Mouse (Mus musculus) fibroblast of lung, adult 2 months (primary cell): ENCODE measurements around the gene Gm8439.
"Not testable (repeated sequence)": the region's sequence is repeated elsewhere in the genome, so short reads cannot be mapped to it uniquely, and the experiment has no call there.

ENCODE experiments used
- DNase-seq: peaks from one replicate; pipeline ENCODE4 v3.0.0-alpha.2; 2011; ENCODE audit warnings: low read depth

Gm8439 gene

GRCm38 (mm10) chr4:120588445-120588844, at the start of gene Gm8439:
Gene Gm8439, plus strand, starts transcription at chr4:120588745.
- no peak for DNase-seq

DNA sequence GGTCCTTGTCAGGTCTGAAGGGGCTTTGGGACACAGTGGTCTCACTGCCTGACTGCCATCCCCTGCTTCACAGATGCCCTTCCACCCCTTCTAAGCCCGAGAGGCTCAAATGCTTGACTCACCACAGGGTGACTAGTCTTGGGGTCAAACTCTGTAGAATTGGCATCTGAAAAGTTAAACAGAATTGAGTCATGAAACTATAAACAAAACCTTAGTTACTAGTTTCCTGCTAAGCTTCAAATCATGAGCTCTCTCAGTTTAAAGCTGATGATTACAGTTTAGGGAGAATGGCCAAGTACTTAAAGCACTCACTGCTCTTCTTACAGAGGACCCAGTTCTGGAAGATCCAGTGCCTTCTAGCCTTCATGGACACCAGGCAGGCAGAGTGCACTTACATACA, 43.6 kb upstream of the Gm8439 start:
- no peak for DNase-seq

DNA sequence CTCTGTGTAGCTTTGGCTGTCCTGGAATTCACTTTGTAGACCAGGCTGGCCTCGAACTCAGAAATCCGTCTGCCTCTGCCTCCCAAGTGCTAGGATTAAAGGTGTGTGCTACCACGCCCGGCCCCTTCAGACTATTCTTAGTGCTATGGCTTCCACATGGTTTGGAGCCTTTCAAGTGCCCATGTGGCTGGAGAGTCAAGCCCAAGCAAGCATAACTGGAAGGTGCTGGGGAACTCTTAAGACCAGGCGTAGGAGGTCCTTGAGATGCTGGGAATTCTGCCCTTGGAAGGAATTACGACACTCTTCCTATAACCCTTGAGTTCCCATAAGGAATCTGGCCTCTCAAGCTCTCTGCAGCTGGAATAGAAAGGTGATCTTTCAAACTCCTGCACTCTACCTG, 32.0 kb upstream of the Gm8439 start:
- DNase-seq, result no peak

DNA sequence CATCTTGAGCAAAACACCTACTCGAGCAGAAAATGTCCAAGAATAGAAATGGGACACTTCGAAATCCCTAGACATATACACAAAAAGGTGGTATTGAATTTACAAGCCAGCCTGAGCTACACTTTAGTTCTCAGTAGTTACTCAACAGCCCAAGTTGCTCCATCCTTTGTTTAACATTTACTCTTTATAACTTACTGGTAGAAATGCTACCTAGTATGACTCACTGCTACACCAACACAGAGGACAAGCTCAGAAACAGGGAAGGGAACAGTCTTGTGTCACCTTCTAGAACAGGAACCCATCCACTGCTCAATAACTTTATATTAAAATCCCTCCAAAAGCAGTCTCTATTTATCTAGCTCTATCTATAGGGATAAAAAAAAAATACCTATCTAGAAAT, 22.8 kb upstream of the Gm8439 start:
- no peak for DNase-seq

DNA sequence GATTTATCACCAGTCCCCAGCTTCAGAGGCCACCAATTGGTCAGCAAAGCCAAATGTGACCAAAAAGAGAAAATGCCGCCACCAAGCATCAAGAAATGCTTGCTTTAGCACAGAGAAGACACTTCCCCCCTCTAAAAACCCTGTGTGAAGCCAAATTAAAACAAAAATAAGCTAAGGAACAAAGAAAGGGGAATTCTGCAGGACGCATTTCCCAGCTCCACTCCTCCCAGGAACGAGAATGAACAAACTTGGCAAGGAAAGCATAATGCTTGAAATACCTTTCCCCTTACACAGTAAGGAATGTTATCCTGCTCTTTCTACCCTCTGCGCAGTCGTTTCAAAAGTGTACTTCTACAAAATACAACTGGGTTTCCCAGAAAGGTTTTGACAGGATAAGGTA, 20.5 kb upstream of the Gm8439 start:
- peak; percentile 36 for DNase-seq

GRCm38 (mm10) chr4:120569025-120569424, 19.5 kb upstream of the Gm8439 start:
- DNase-seq, result no peak

- peak; percentile 79 for DNase-seq
These were observed 18.8 kb upstream of the Gm8439 start, which contains the start of gene Ctps for GRCm38 (mm10) chr4:120569486-120570437. Gene Ctps, minus strand, starts transcription at chr4:120570276.

GRCm38 (mm10) chr4:120570438-120571069, 18.0 kb upstream of the Gm8439 start:
- no peak for DNase-seq

- DNase-seq, result peak; percentile 44
These were observed 17.5 kb upstream of the Gm8439 start for GRCm38 (mm10) chr4:120571070-120571464.

- no peak for DNase-seq
These were observed 16.9 kb upstream of the Gm8439 start for GRCm38 (mm10) chr4:120571691-120572090.

DNA sequence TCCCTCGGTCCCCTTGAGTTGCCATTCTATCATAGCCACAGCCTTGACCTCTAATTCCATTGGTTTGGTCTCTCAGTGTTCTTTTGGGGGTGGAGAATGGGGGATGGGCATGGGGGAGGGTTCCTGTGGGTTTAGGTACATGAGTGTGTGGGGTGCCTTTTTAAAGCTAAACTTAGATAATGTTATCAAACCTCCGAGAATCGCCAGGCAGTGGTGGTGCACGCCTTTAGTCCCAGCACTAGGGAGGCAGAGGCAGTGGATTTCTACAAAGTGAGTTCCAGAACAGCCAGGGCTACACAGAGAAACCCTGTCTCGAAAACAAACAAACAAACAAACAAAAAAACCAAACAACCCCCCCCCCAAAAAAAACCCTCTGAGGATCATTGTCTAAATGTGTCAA, 7.7 kb upstream of the Gm8439 start:
- DNase-seq, result no peak

GRCm38 (mm10) chr4:120581711-120582110, 6.8 kb upstream of the Gm8439 start:
- DNase-seq, result no peak

- no peak for DNase-seq
These were observed 1.6 kb upstream of the Gm8439 start for GRCm38 (mm10) chr4:120586986-120587385.

GRCm38 (mm10) chr4:120589070-120589469, 525 bp downstream of the Gm8439 start:
- no peak for DNase-seq

GRCm38 (mm10) chr4:120589815-120590422, 1.4 kb downstream of the Gm8439 start:
- DNase-seq, result no peak

GRCm38 (mm10) chr4:120590973-120591372, 2.4 kb downstream of the Gm8439 start:
- DNase-seq, result no peak

DNA sequence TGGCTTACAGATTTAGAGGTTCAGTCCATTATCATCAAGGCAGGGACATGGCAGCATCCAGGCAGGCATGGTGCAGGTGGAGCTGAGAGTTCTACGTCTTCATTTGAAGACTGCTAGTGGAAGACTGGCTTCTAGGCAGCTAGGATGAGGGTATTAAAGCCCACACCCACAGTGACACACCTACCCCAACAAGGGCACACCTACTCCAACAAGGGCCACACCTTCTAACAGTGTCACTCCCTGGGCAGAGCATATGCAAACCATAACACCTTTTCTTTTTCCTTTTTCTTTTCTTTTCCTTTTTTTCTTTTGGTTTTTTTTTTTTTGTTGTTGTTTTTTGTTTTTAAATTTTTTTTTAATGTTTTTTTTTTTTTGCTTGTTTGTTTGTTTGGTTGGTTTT, 7.7 kb downstream of the Gm8439 start:
- DNase-seq, result not testable (repeated sequence)

GRCm38 (mm10) chr4:120598922-120599321, 10.4 kb downstream of the Gm8439 start:
- no peak for DNase-seq

DNA sequence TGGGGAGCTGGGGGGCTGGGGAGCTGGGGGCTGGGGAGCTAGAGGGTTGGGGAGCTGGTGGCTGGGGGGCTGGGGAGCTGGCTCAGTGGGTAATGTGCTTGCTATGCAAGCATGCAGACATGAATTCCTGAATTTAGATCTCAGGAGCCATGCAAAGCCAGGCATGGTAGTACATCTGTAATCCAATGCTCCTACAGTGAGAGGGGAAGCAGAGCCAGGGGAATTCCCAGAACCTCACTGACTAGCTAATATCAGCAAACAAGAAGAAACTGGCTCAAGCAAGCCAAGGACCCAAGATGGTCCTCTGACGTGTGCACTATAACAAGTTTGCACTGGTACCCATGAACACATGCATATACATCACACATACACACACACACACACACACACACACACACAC, 13.2 kb downstream of the Gm8439 start:
- no peak for DNase-seq

DNA sequence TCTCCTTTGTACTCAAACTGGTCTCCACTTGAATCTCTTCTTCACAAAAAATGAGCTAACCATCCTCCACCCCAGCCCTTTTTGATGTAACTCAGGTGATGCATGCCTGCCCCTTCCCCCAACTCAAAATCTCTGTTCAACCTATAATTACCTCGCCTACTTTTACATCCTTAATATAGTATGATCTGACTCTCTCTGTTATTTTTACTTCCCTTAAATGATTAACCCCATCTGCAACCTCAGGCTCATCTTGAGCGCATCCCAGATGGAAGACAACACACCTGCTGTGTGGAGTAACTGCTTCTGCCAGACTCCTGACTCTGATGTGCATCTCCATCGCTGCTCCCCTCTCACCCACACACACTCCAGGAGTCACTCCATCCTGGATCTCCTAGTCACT, 14.1 kb downstream of the Gm8439 start:
- DNase-seq, result no peak

- DNase-seq, result no peak
These were observed 18.4 kb downstream of the Gm8439 start for GRCm38 (mm10) chr4:120606941-120607340.

GRCm38 (mm10) chr4:120611005-120611404, 22.5 kb downstream of the Gm8439 start:
- DNase-seq, result no peak
